Mouse (Mus musculus) embryonic facial prominence, embryonic 11.5 days (tissue): ENCODE data around the gene Mrps5. TPM values are rescaled to one million over a fixed set of nuclear protein-coding genes. Genes with fewer than 3 reads are reported as not detected.

Experiments used
- ATAC-seq: fragments of 200-750 bp; cut with Nextera tagmentation; replicated peaks from 2 replicates; pipeline ENCODE4 v1.8.0; 2017; ENCODE audit warnings: low read depth; ENCODE audit not compliant: insufficient number of reproducible peaks, low FRiP score, low TSS enrichment
- DNase-seq: peaks from one replicate; pipeline ENCODE4 v3.0.0-alpha.2; 2015; ENCODE audit warnings: low spot score
- H3K27ac ChIP-seq: fragments of 300-500 bp; sonication (generic); replicated peaks from 2 replicates; pipeline ENCODE4 v1.5.1; 2014; ENCODE audit warnings: mild to moderate bottlenecking, low read depth, low read length, control low read depth
- H3K27me3 ChIP-seq: fragments of 300-500 bp; sonication (generic); 2 replicates; pipeline ENCODE4 v1.6.1; 2014; ENCODE audit warnings: mild to moderate bottlenecking, low read length, moderate library complexity, mixed read lengths; ENCODE audit not compliant: control insufficient read depth, insufficient read depth
- H3K36me3 ChIP-seq: fragments of 300-500 bp; sonication (generic); replicated peaks from 2 replicates; pipeline ENCODE4 v1.6.1; 2014; ENCODE audit warnings: low read depth, mild to moderate bottlenecking, low read length, moderate library complexity, mixed read lengths; ENCODE audit not compliant: control insufficient read depth, insufficient read depth
- H3K4me1 ChIP-seq: fragments of 300-500 bp; sonication (generic); 2 replicates; pipeline ENCODE4 v1.6.1; 2014; ENCODE audit warnings: low read length, mixed read lengths; ENCODE audit not compliant: control insufficient read depth, insufficient read depth
- H3K4me2 ChIP-seq: fragments of 300-500 bp; sonication (generic); 2 replicates; pipeline ENCODE4 v1.6.1; 2014; ENCODE audit warnings: low read depth, mild to moderate bottlenecking, control low read depth, low read length, moderate library complexity
- H3K4me3 ChIP-seq: fragments of 300-500 bp; sonication (generic); 2 replicates; pipeline ENCODE4 v1.5.1; 2014; ENCODE audit warnings: low read depth, low read length, control low read depth
- H3K9ac ChIP-seq: fragments of 300-500 bp; sonication (generic); replicated peaks from 2 replicates; pipeline ENCODE4 v1.6.1; 2014; ENCODE audit warnings: mild to moderate bottlenecking, control low read depth, low read length
- H3K9me3 ChIP-seq: fragments of 300-500 bp; sonication (generic); replicated peaks from 2 replicates; pipeline ENCODE4 v1.6.1; 2016; ENCODE audit warnings: mild to moderate bottlenecking, low read length, inconsistent platforms, mixed read lengths; ENCODE audit not compliant: control insufficient read depth
- WGBS: fragments of 180-500 bp; shearing (Covaris S2); extraction: QIAGEN DNeasy Blood & Tissue Kit; methylation state at CpG from one replicate; pipeline ENCODE4 v1.1.7; 2014; 5-methylcytosine and 5-hydroxymethylcytosine counted together
- polyA plus RNA-seq: library from polyadenylated mRNA; unstranded; fragments of >200 nt; fragmentation: Nextera tagmentation; extraction: Ambion mirVana; gene quantifications from 2 replicates; pipeline ENCODE4 v1.2.1, GENCODE M21; 2014

The Mrps5 gene
- polyA plus RNA-seq, 1 experiment from 2014 or later = 152 TPM

- H3K27me3 ChIP-seq = no peaks in the 10 kb centered on the region
- WGBS = 92% methylated on average over 2 of the region's 2 CpGs
- no peaks in the 10 kb centered on the region for H3K36me3 ChIP-seq
- H3K4me3 ChIP-seq = no peak overlapping the region
- no peak overlapping the region for H3K27ac ChIP-seq
- H3K4me1 ChIP-seq = no peaks in the 10 kb centered on the region
- no peak overlapping the region for H3K4me2 ChIP-seq
- DNase-seq (no peak), ATAC-seq (no peak)
- no peak overlapping the region for H3K9ac ChIP-seq
- H3K9me3 ChIP-seq = no peaks in the 10 kb centered on the region
Measured at GRCm38 (mm10) chr2:127624786-127625185, 37.8 kb downstream of the Mrps5 start.

- H3K4me1 ChIP-seq = no peaks in the 10 kb centered on the region
- no peaks in the 10 kb centered on the region for H3K27me3 ChIP-seq
- H3K4me3 ChIP-seq = no peak overlapping the region
- DNase-seq = no peak
- WGBS = 73% methylated on average over 5 of the region's 5 CpGs
- no peaks in the 10 kb centered on the region for H3K36me3 ChIP-seq
- no peak overlapping the region for H3K9ac ChIP-seq
- no peak overlapping the region for H3K27ac ChIP-seq
- no peak overlapping the region for H3K4me2 ChIP-seq
- no peaks in the 10 kb centered on the region for H3K9me3 ChIP-seq
- ATAC-seq = no peak
Measured at GRCm38 (mm10) chr2:127625659-127626058, 38.6 kb downstream of the Mrps5 start.

GRCm38 (mm10) chr2:127627354-127627753 lies 40.3 kb downstream of the Mrps5 start:
- DNase-seq = no peak
- H3K4me2 ChIP-seq = no peak overlapping the region
- H3K27me3 ChIP-seq = no peaks in the 10 kb centered on the region
- no peaks in the 10 kb centered on the region for H3K9me3 ChIP-seq
- H3K4me3 ChIP-seq = no peak overlapping the region
- H3K36me3 ChIP-seq = no peaks in the 10 kb centered on the region
- H3K9ac ChIP-seq = no peak overlapping the region
- no peak overlapping the region for H3K27ac ChIP-seq
- no peak for ATAC-seq
- 35% methylated on average over 6 of the region's 6 CpGs for WGBS
- no peaks in the 10 kb centered on the region for H3K4me1 ChIP-seq

- ATAC-seq (no peak), DNase-seq (no peak)
- H3K27me3 ChIP-seq = no peaks in the 10 kb centered on the region
- no peak overlapping the region for H3K4me3 ChIP-seq
- H3K4me2 ChIP-seq = no peak overlapping the region
- H3K9me3 ChIP-seq = no peaks in the 10 kb centered on the region
- 79% methylated on average over 6 of the region's 6 CpGs for WGBS
- no peak overlapping the region for H3K9ac ChIP-seq
- no peaks in the 10 kb centered on the region for H3K36me3 ChIP-seq
- H3K4me1 ChIP-seq = no peaks in the 10 kb centered on the region
- H3K27ac ChIP-seq = no peak overlapping the region
Measured at GRCm38 (mm10) chr2:127627990-127628570, 41.1 kb downstream of the Mrps5 start.

- DNase-seq = no peak
- Histone ChIP-seq H3K27ac (no peak overlapping the region), H3K9me3 (no peaks in the 10 kb centered on the region), H3K4me3 (no peak overlapping the region), H3K4me2 (no peak overlapping the region), H3K36me3 (no peaks in the 10 kb centered on the region), H3K4me1 (no peaks in the 10 kb centered on the region), H3K27me3 (no peaks in the 10 kb centered on the region), H3K9ac (no peak overlapping the region)
- 72% methylated on average over 2 of the region's 2 CpGs for WGBS
- no peak for ATAC-seq
Measured at GRCm38 (mm10) chr2:127632601-127633000, 45.6 kb downstream of the Mrps5 start.

GRCm38 (mm10) chr2:127635581-127635980 lies 48.6 kb downstream of the Mrps5 start:
- DNase-seq (no peak), ATAC-seq (no peak)
- H3K36me3 ChIP-seq = no peaks in the 10 kb centered on the region
- whole genome bisulfite sequencing = 66% methylated on average over 6 of the region's 6 CpGs
- H3K4me2 ChIP-seq = no peak overlapping the region
- H3K27ac ChIP-seq = no peak overlapping the region
- no peaks in the 10 kb centered on the region for H3K27me3 ChIP-seq
- H3K9ac ChIP-seq = no peak overlapping the region
- no peaks in the 10 kb centered on the region for H3K9me3 ChIP-seq
- no peaks in the 10 kb centered on the region for H3K4me1 ChIP-seq
- H3K4me3 ChIP-seq = no peak overlapping the region

GRCm38 (mm10) chr2:127638973-127639372 lies 52.0 kb downstream of the Mrps5 start:
- H3K4me2 ChIP-seq = no peak overlapping the region
- no peaks in the 10 kb centered on the region for H3K27me3 ChIP-seq
- H3K36me3 ChIP-seq = no peaks in the 10 kb centered on the region
- H3K4me3 ChIP-seq = no peak overlapping the region
- no peaks in the 10 kb centered on the region for H3K9me3 ChIP-seq
- WGBS = 82% methylated on average over 9 of the region's 9 CpGs
- ATAC-seq = no peak
- H3K9ac ChIP-seq = no peak overlapping the region
- DNase-seq = no peak
- H3K27ac ChIP-seq = no peak overlapping the region
- H3K4me1 ChIP-seq = no peaks in the 10 kb centered on the region

GRCm38 (mm10) chr2:127643728-127644704 lies 57.0 kb downstream of the Mrps5 start:
- DNase-seq = peak; percentile 78
- Histone ChIP-seq H3K27me3 (no peaks in the 10 kb centered on the region), H3K9me3 (no peaks in the 10 kb centered on the region), H3K27ac (0 out of 2 replicates have a peak overlapping the region, but pooled peaks have one; percentile 10), H3K9ac (no peak overlapping the region), H3K4me2 (no peak overlapping the region), H3K36me3 (no peaks in the 10 kb centered on the region), H3K4me1 (no peaks in the 10 kb centered on the region), H3K4me3 (no peak overlapping the region)
- 49% methylated on average over 19 of the region's 19 CpGs for WGBS
- ATAC-seq = no peak
